Mouse (Mus musculus) MEL (cell line): ENCODE measurements around the gene Slc29a1. TPM values are rescaled to one million over a fixed set of nuclear protein-coding genes. Genes with fewer than 3 reads are reported as not detected.

Experiments
- DNase-seq: peaks from one replicate; pipeline ENCODE4 v3.0.0; 2011; ENCODE audit warnings: low read depth, low spot score
- H3K27ac ChIP-seq: 2 replicates; pipeline ENCODE4 v1.5.1; 2012; ENCODE audit warnings: low read depth, mild to moderate bottlenecking, control low read depth, low read length, moderate library complexity; ENCODE audit not compliant: control insufficient read depth
- H3K27me3 ChIP-seq, 2 experiments: fragments of 150-350 bp in 1 of 2; sonication (generic) in 1 of 2; 2 replicates each; pipeline ENCODE4 v1.6.1; 2012; ENCODE audit warnings: low read length in 2 of 2, mild to moderate bottlenecking in 2 of 2, improper control_type of control experiment in 1 of 2, moderate library complexity in 1 of 2; ENCODE audit not compliant: insufficient read depth in 2 of 2, control insufficient read depth in 1 of 2
- H3K36me3 ChIP-seq, 2 experiments: 2 replicates each; pipeline ENCODE4 v1.6.1; 2012 to 2014; ENCODE audit warnings: low read length in 2 of 2, improper control_type of control experiment in 1 of 2, inconsistent platforms in 1 of 2, mild to moderate bottlenecking in 1 of 2; ENCODE audit not compliant: insufficient read depth in 2 of 2, control insufficient read depth in 1 of 2
- H3K4me1 ChIP-seq, 2 experiments: fragments of 150-350 bp in 1 of 2; sonication (generic) in 1 of 2; 2 replicates each; pipeline ENCODE4 v1.6.1; 2012; ENCODE audit warnings: low read length in 2 of 2, improper control_type of control experiment in 1 of 2, mild to moderate bottlenecking in 1 of 2; ENCODE audit not compliant: insufficient read depth in 2 of 2, control insufficient read depth in 1 of 2
- H3K4me3 ChIP-seq, 2 experiments: fragments of 150-350 bp in 1 of 2; sonication (generic) in 1 of 2; 2 replicates each; pipeline ENCODE4 v1.5.1; 2012; ENCODE audit warnings: low read depth in 2 of 2, low read length in 2 of 2, mild to moderate bottlenecking in 2 of 2, moderate library complexity in 2 of 2, control low read depth in 1 of 2, improper control_type of control experiment in 1 of 2; ENCODE audit not compliant: control insufficient read depth in 1 of 2, insufficient read depth in 1 of 2
- H3K79me2 ChIP-seq: 2 replicates; pipeline ENCODE4 v1.6.1; 2012; ENCODE audit warnings: mild to moderate bottlenecking, low read length, moderate library complexity; ENCODE audit not compliant: control insufficient read depth, poor library complexity, insufficient read depth
- H3K9ac ChIP-seq: 2 replicates; pipeline ENCODE4 v1.6.1; 2012; ENCODE audit warnings: low read depth, mild to moderate bottlenecking, control low read depth, low read length, moderate library complexity; ENCODE audit not compliant: control insufficient read depth, poor library complexity, severe bottlenecking
- H3K9me3 ChIP-seq: fragments of 150-350 bp; sonication (generic); replicated peaks from 2 replicates; pipeline ENCODE4 v1.6.1; 2012; ENCODE audit warnings: mild to moderate bottlenecking, low read length, improper control_type of control experiment, moderate library complexity; ENCODE audit not compliant: insufficient read depth
- BHLHE40 ChIP-seq: IDR thresholded peaks from 2 replicates; pipeline ENCODE4 v1.6.1; 2012; ENCODE audit warnings: low read depth, mild to moderate bottlenecking, inconsistent platforms, low read length, improper control_type of control experiment, borderline replicate concordance
- CTCF ChIP-seq, 3 experiments: IDR thresholded peaks in 2 of 3; conservative IDR thresholded peaks in 1 of 3; 2 replicates each; pipeline ENCODE4 v1.5.1; 2011 to 2012; ENCODE audit warnings: low read length in 3 of 3, low read depth in 2 of 3, mild to moderate bottlenecking in 2 of 3, improper control_type of control experiment in 1 of 3, inconsistent platforms in 1 of 3, mixed read lengths in 1 of 3, moderate library complexity in 1 of 3; ENCODE audit not compliant: control insufficient read depth in 1 of 3, insufficient read depth in 1 of 3, poor library complexity in 1 of 3, severe bottlenecking in 1 of 3
- ELF1 ChIP-seq: IDR thresholded peaks from 2 replicates; pipeline ENCODE4 v1.6.1; 2014; ENCODE audit warnings: low read depth, mild to moderate bottlenecking, inconsistent platforms, low read length, improper control_type of control experiment, moderate library complexity
- EP300 ChIP-seq, 2 experiments: IDR thresholded peaks; 2 replicates each; pipeline ENCODE4 v1.6.1; 2011; ENCODE audit warnings: improper control_type of control experiment in 2 of 2, low read length in 2 of 2, low read depth in 1 of 2, mild to moderate bottlenecking in 1 of 2
- ETS1 ChIP-seq: IDR thresholded peaks from 2 replicates; pipeline ENCODE4 v1.6.1; 2012; ENCODE audit warnings: low read depth, mild to moderate bottlenecking, inconsistent platforms, low read length, improper control_type of control experiment, moderate library complexity
- GATA1 ChIP-seq: IDR thresholded peaks from 2 replicates; pipeline ENCODE4 v1.6.1; 2011; ENCODE audit warnings: low read depth, low read length, improper control_type of control experiment
- MAFK ChIP-seq: IDR thresholded peaks from 2 replicates; pipeline ENCODE4 v1.6.1; 2011; ENCODE audit warnings: low read depth, mild to moderate bottlenecking, low read length, improper control_type of control experiment, borderline replicate concordance
- MAZ ChIP-seq: IDR thresholded peaks from 2 replicates; pipeline ENCODE4 v1.6.1; 2012; ENCODE audit warnings: low read depth, mild to moderate bottlenecking, inconsistent platforms, low read length, improper control_type of control experiment
- NELFE ChIP-seq: IDR thresholded peaks from 2 replicates; pipeline ENCODE4 v1.6.1; 2011; ENCODE audit warnings: low read depth, low read length, improper control_type of control experiment
- NRF1 ChIP-seq: IDR thresholded peaks from 2 replicates; pipeline ENCODE4 v1.6.1; 2014; ENCODE audit warnings: low read depth, mild to moderate bottlenecking, inconsistent platforms, low read length, improper control_type of control experiment, moderate library complexity; ENCODE audit not compliant: poor library complexity, insufficient read depth, severe bottlenecking
- POLR2A ChIP-seq, 2 experiments: IDR thresholded peaks; 2 replicates each; pipeline ENCODE4 v1.6.1; 2011 to 2012; ENCODE audit warnings: low read length in 2 of 2, mild to moderate bottlenecking in 2 of 2, control low read depth in 1 of 2, improper control_type of control experiment in 1 of 2, low read depth in 1 of 2, moderate library complexity in 1 of 2; ENCODE audit not compliant: control insufficient read depth in 1 of 2, insufficient read depth in 1 of 2, poor library complexity in 1 of 2
- POLR2AphosphoS2 ChIP-seq: IDR thresholded peaks from 2 replicates; pipeline ENCODE4 v1.6.1; 2011; ENCODE audit warnings: low read length, improper control_type of control experiment
- POLR2AphosphoS5 ChIP-seq: IDR thresholded peaks from 2 replicates; pipeline ENCODE4 v1.6.1; 2012; ENCODE audit warnings: low read depth, borderline replicate concordance, mild to moderate bottlenecking, inconsistent platforms, low read length, moderate library complexity, mixed read lengths
- RAD21 ChIP-seq: IDR thresholded peaks from 2 replicates; pipeline ENCODE4 v1.6.1; 2011; ENCODE audit warnings: mild to moderate bottlenecking, low read depth, low read length, improper control_type of control experiment
- SIN3A ChIP-seq: IDR thresholded peaks from 2 replicates; pipeline ENCODE4 v1.6.1; 2012; ENCODE audit warnings: low read length, improper control_type of control experiment, inconsistent platforms
- SMC3 ChIP-seq: IDR thresholded peaks from 2 replicates; pipeline ENCODE4 v1.6.1; 2011; ENCODE audit warnings: low read depth, low read length, improper control_type of control experiment
- TCF12 ChIP-seq: IDR thresholded peaks from 2 replicates; pipeline ENCODE4 v1.6.1; 2014; ENCODE audit warnings: low read depth, mild to moderate bottlenecking, inconsistent platforms, low read length, improper control_type of control experiment, moderate library complexity
- UBTF ChIP-seq: IDR thresholded peaks from 2 replicates; pipeline ENCODE4 v1.6.1; 2012; ENCODE audit warnings: low read depth, mild to moderate bottlenecking, inconsistent platforms, low read length, improper control_type of control experiment, moderate library complexity, borderline replicate concordance; ENCODE audit not compliant: insufficient read depth
- ZNF384 ChIP-seq: IDR thresholded peaks from 2 replicates; pipeline ENCODE4 v1.6.1; 2012; ENCODE audit warnings: low read depth, mild to moderate bottlenecking, inconsistent platforms, low read length, improper control_type of control experiment
- polyA plus RNA-seq, 2 experiments: library from polyadenylated mRNA; stranded (reverse) in 1 of 2; unstranded in 1 of 2; fragments of >175 nt in 1 of 2; fragments of >200 nt in 1 of 2; gene quantifications; 2 replicates each; pipeline versions ENCODE4 v1.2.1 to v1.2.4; 2012; ENCODE audit warnings: low replicate concordance in 2 of 2, low read depth in 1 of 2; ENCODE audit not compliant: insufficient read length in 2 of 2, insufficient read depth in 1 of 2, missing spikeins in 1 of 2
- total RNA-seq: library from RNA; depleted of rRNA; stranded (reverse); fragments of 300-350 nt; gene quantifications from 2 replicates; pipeline ENCODE4 v1.2.3, GENCODE M21; 2012

The Slc29a1 gene
- total and polyA plus RNA-seq, 3 experiments: 238 to 341 TPM; not detected in 1

- H3K36me3 ChIP-seq: peaks cover 8 to 13% of the 10 kb centered on the region in 2 experiments; a peak in 3 of 4 replicates
- H3K4me1 ChIP-seq: peaks cover 7 to 23% of the 10 kb centered on the region in 2 experiments; a peak in 3 of 4 replicates
- no peak overlapping the region for H3K27ac ChIP-seq
- H3K4me3 ChIP-seq: no peak overlapping the region
- H3K27me3 ChIP-seq: no peaks in the 10 kb centered on the region
- peaks cover 28% of the 10 kb centered on the region for H3K79me2 ChIP-seq
- no peak for TF ChIP-seq SIN3A
- TF ChIP-seq BHLHE40: no peak
- TF ChIP-seq CTCF (IDR thresholded peaks at IDR 0.05 in 2 of 3, conservative IDR thresholded peaks at IDR 0.05 in 1 of 3; ENCODE audit: control insufficient read depth in 1 of 3, insufficient read depth in 1 of 3, low read depth in 2 of 3, low read length in 3 of 3, poor library complexity in 1 of 3, severe bottlenecking in 1 of 3): no peak
- no peak for TF ChIP-seq EP300 (IDR thresholded peaks at IDR 0.05; ENCODE audit: low read depth in 1 of 2, low read length in 2 of 2)
- no peak for TF ChIP-seq NRF1
- TF ChIP-seq MAFK: no peak
- TF ChIP-seq POLR2AphosphoS2: no peak
- no peak overlapping the region for H3K9ac ChIP-seq
- no peaks in the 10 kb centered on the region for H3K9me3 ChIP-seq
- DNase-seq: no peak
These were observed 10.2 kb downstream of the Slc29a1 start for GRCm38 (mm10) chr17:45589236-45589635.

- Histone ChIP-seq H3K4me1 (peaks cover 10 to 27% of the 10 kb centered on the region in 2 experiments), H3K9ac (no peak overlapping the region), H3K27ac (no peak overlapping the region), H3K4me3 (no peak overlapping the region), H3K79me2 (peaks cover 20% of the 10 kb centered on the region), H3K9me3 (no peaks in the 10 kb centered on the region), H3K36me3 (peaks cover 8 to 21% of the 10 kb centered on the region in 2 experiments; a peak in 3 of 4 replicates), H3K27me3 (no peaks in the 10 kb centered on the region)
- TF ChIP-seq EP300 (IDR thresholded peaks at IDR 0.05; ENCODE audit: low read depth in 1 of 2, low read length in 2 of 2): no peak
- TF ChIP-seq NELFE: no peak
- no peak for TF ChIP-seq ELF1
- no peak for TF ChIP-seq RAD21
- TF ChIP-seq UBTF: no peak
- no peak for TF ChIP-seq SIN3A
- TF ChIP-seq ZNF384: no peak
- DNase-seq: no peak
These were observed 11.0 kb downstream of the Slc29a1 start for GRCm38 (mm10) chr17:45588370-45588769.

- no peak overlapping the region for H3K9ac ChIP-seq
- H3K27me3 ChIP-seq: no peaks in the 10 kb centered on the region
- H3K4me1 ChIP-seq: peaks cover 12 to 27% of the 10 kb centered on the region in 2 experiments
- TF ChIP-seq ETS1 (no peak), CTCF (IDR thresholded peaks at IDR 0.05 in 2 of 3, conservative IDR thresholded peaks at IDR 0.05 in 1 of 3; ENCODE audit: control insufficient read depth in 1 of 3, insufficient read depth in 1 of 3, low read depth in 2 of 3, low read length in 3 of 3, poor library complexity in 1 of 3, severe bottlenecking in 1 of 3) (peak; percentile 58 to 78 (median 67)), GATA1 (no peak), POLR2AphosphoS5 (no peak), POLR2A (IDR thresholded peaks at IDR 0.05; ENCODE audit: control insufficient read depth in 1 of 2, insufficient read depth in 1 of 2, low read depth in 1 of 2, low read length in 2 of 2, poor library complexity in 1 of 2) (no peak), MAZ (no peak), SMC3 (0 out of 2 replicates have a peak, but pooled peaks have one; percentile 9), TCF12 (no peak), NRF1 (no peak)
- H3K27ac ChIP-seq: no peak overlapping the region
- H3K9me3 ChIP-seq: no peaks in the 10 kb centered on the region
- peaks cover 3% of the 10 kb centered on the region; the same call in 1 of the 2 replicates for H3K79me2 ChIP-seq
- no peak overlapping the region for H3K4me3 ChIP-seq
- DNase-seq: peak; percentile 75
- H3K36me3 ChIP-seq: peaks cover 8 to 16% of the 10 kb centered on the region in 2 experiments; a peak in 3 of 4 replicates
These were observed 13.0 kb downstream of the Slc29a1 start for GRCm38 (mm10) chr17:45586449-45586837.
